Mouse (Mus musculus): ENCODE measurements at regions not wholly inside any gene's neighbourhood (a gene's known extent, or its start where the extent isn't known, plus 50 kb on each side); places are given as distances from the start of the nearest gene placed in this dataset.
"Not testable (repeated sequence)": the region's sequence is repeated elsewhere in the genome, so short reads cannot be mapped to it uniquely, and the experiment has no call there.

- no peaks in the 10 kb centered on the region for H3K4me1 ChIP-seq (replicated peaks)
- no peaks in the 10 kb centered on the region for H3K9me3 ChIP-seq (replicated peaks)
- 0 out of 2 replicates have a peak, but pooled peaks cover 9% of the 10 kb centered on the region for H3K27me3 ChIP-seq (replicated peaks)
- WGBS: 31% methylated on average over 6 of the region's 6 CpGs
- no peak overlapping the region for H3K4me3 ChIP-seq
- no peak overlapping the region for H3K9ac ChIP-seq
- no peak overlapping the region for H3K27ac ChIP-seq (ENCODE audit: poor library complexity, severe bottlenecking)
- H3K36me3 ChIP-seq: no peaks in the 10 kb centered on the region
- no peak overlapping the region for H3K4me2 ChIP-seq
- ATAC-seq (ENCODE audit: insufficient number of reproducible peaks, low FRiP score): no peak
Observed at GRCm38 (mm10) chrX:50675356-50675755, 165.5 kb upstream of the Stk26 start.

GRCm38 (mm10) chrX:50657835-50658565 lies 182.8 kb upstream of the Stk26 start:
- Histone ChIP-seq H3K4me2 (no peak overlapping the region), H3K36me3 (no peaks in the 10 kb centered on the region), H3K9me3 (replicated peaks) (no peaks in the 10 kb centered on the region), H3K9ac (no peak overlapping the region), H3K27ac (ENCODE audit: poor library complexity, severe bottlenecking) (no peak overlapping the region), H3K4me1 (replicated peaks) (no peaks in the 10 kb centered on the region), H3K27me3 (replicated peaks) (peaks cover 4% of the 10 kb centered on the region; the same call in 1 of the 2 replicates), H3K4me3 (no peak overlapping the region)
- 0 out of 2 replicates have a peak, but pooled peaks have one; percentile 25 for ATAC-seq (ENCODE audit: insufficient number of reproducible peaks, low FRiP score)
- WGBS: 31% methylated on average over 9 of the region's 9 CpGs

GRCm38 (mm10) chrX:50657180-50657834 lies 183.5 kb upstream of the Stk26 start:
- H3K4me2 ChIP-seq: no peak overlapping the region
- no peaks in the 10 kb centered on the region for H3K4me1 ChIP-seq (replicated peaks)
- no peaks in the 10 kb centered on the region for H3K9me3 ChIP-seq (replicated peaks)
- 72% methylated on average over 6 of the region's 6 CpGs for WGBS
- H3K4me3 ChIP-seq: no peak overlapping the region
- no peak overlapping the region for H3K27ac ChIP-seq (ENCODE audit: poor library complexity, severe bottlenecking)
- ATAC-seq (ENCODE audit: insufficient number of reproducible peaks, low FRiP score): no peak
- H3K9ac ChIP-seq: no peak overlapping the region
- H3K27me3 ChIP-seq (replicated peaks): peaks cover 4% of the 10 kb centered on the region; the same call in 1 of the 2 replicates
- H3K36me3 ChIP-seq: no peaks in the 10 kb centered on the region

GRCm38 (mm10) chrX:50655380-50655779 lies 185.5 kb upstream of the Stk26 start:
- ATAC-seq (ENCODE audit: insufficient number of reproducible peaks, low FRiP score); H3K9me3 ChIP-seq (replicated peaks); H3K4me1 ChIP-seq (replicated peaks); H3K9ac ChIP-seq; H3K4me2 ChIP-seq; H3K4me3 ChIP-seq; H3K36me3 ChIP-seq; H3K27ac ChIP-seq (ENCODE audit: poor library complexity, severe bottlenecking); H3K27me3 ChIP-seq (replicated peaks): not testable (repeated sequence)
- 78% methylated on average over 1 of the region's 1 CpGs for whole genome bisulfite sequencing

GRCm38 (mm10) chrX:50641347-50641746 lies 199.5 kb upstream of the Stk26 start:
- 61% methylated on average over 4 of the region's 4 CpGs for WGBS
- H3K27ac ChIP-seq (ENCODE audit: poor library complexity, severe bottlenecking): no peak overlapping the region
- no peak for ATAC-seq (ENCODE audit: insufficient number of reproducible peaks, low FRiP score)
- H3K9me3 ChIP-seq (replicated peaks): no peaks in the 10 kb centered on the region
- H3K36me3 ChIP-seq: no peaks in the 10 kb centered on the region
- no peaks in the 10 kb centered on the region for H3K4me1 ChIP-seq (replicated peaks)
- H3K27me3 ChIP-seq (replicated peaks): peaks cover 5% of the 10 kb centered on the region; the same call in 1 of the 2 replicates
- no peak overlapping the region for H3K9ac ChIP-seq
- H3K4me3 ChIP-seq: no peak overlapping the region
- no peak overlapping the region for H3K4me2 ChIP-seq

- no peaks in the 10 kb centered on the region for H3K36me3 ChIP-seq
- ATAC-seq (ENCODE audit: insufficient number of reproducible peaks, low FRiP score): peak; percentile 51; the same call in 1 of the 2 replicates
- peak overlapping the region; percentile 37; the same call in 1 of the 2 replicates for H3K9ac ChIP-seq
- H3K27me3 ChIP-seq (replicated peaks): 0 out of 2 replicates have a peak, but pooled peaks cover 5% of the 10 kb centered on the region
- peak overlapping the region; percentile 70 for H3K4me3 ChIP-seq
- peak overlapping the region; percentile 66; the same call in 1 of the 2 replicates for H3K27ac ChIP-seq (ENCODE audit: poor library complexity, severe bottlenecking)
- peak overlapping the region; percentile 63 for H3K4me2 ChIP-seq
- H3K4me1 ChIP-seq (replicated peaks): peaks cover 6% of the 10 kb centered on the region; the same call in 1 of the 2 replicates
- WGBS: 35% methylated on average over 6 of the region's 6 CpGs
- H3K9me3 ChIP-seq (replicated peaks): no peaks in the 10 kb centered on the region
Observed at GRCm38 (mm10) chrX:50635634-50636033, 205.2 kb upstream of the Stk26 start.

GRCm38 (mm10) chrX:50634842-50635615 lies 205.8 kb upstream of the Stk26 start:
- Histone ChIP-seq H3K27me3 (replicated peaks) (0 out of 2 replicates have a peak, but pooled peaks cover under 1% of the 10 kb centered on the region), H3K4me2 (peak overlapping the region; percentile 63), H3K4me1 (replicated peaks) (peaks cover 6% of the 10 kb centered on the region; the same call in 1 of the 2 replicates), H3K9me3 (replicated peaks) (no peaks in the 10 kb centered on the region), H3K9ac (peak overlapping the region; percentile 71), H3K36me3 (0 out of 2 replicates have a peak, but pooled peaks cover 3% of the 10 kb centered on the region), H3K4me3 (peak overlapping the region; percentile 70), H3K27ac (ENCODE audit: poor library complexity, severe bottlenecking) (peak overlapping the region; percentile 66; the same call in 1 of the 2 replicates)
- WGBS: 21% methylated on average over 30 of the region's 30 CpGs
- ATAC-seq (ENCODE audit: insufficient number of reproducible peaks, low FRiP score): peak; percentile 95

GRCm38 (mm10) chrX:50632536-50632935 lies 204.2 kb upstream of the Olfr1324 start:
- Histone ChIP-seq H3K36me3 (peaks cover 6% of the 10 kb centered on the region), H3K4me3 (no peak overlapping the region), H3K4me2 (0 out of 2 replicates have a peak overlapping the region, but pooled peaks have one; percentile 10), H3K9me3 (replicated peaks) (no peaks in the 10 kb centered on the region), H3K9ac (no peak overlapping the region), H3K4me1 (replicated peaks) (peaks cover 6% of the 10 kb centered on the region; the same call in 1 of the 2 replicates), H3K27ac (ENCODE audit: poor library complexity, severe bottlenecking) (no peak overlapping the region), H3K27me3 (replicated peaks) (no peaks in the 10 kb centered on the region)
- WGBS: 35% methylated on average over 6 of the region's 6 CpGs
- ATAC-seq (ENCODE audit: insufficient number of reproducible peaks, low FRiP score): no peak

GRCm38 (mm10) chrX:50625336-50625735 lies 197.0 kb upstream of the Olfr1324 start:
- no peak for ATAC-seq (ENCODE audit: insufficient number of reproducible peaks, low FRiP score)
- Histone ChIP-seq H3K27me3 (replicated peaks) (no peaks in the 10 kb centered on the region), H3K27ac (ENCODE audit: poor library complexity, severe bottlenecking) (no peak overlapping the region), H3K9ac (no peak overlapping the region), H3K36me3 (peaks cover 11% of the 10 kb centered on the region), H3K4me3 (no peak overlapping the region), H3K9me3 (replicated peaks) (no peaks in the 10 kb centered on the region), H3K4me2 (no peak overlapping the region), H3K4me1 (replicated peaks) (no peaks in the 10 kb centered on the region)
- WGBS: 79% methylated on average over 6 of the region's 6 CpGs

GRCm38 (mm10) chrX:50622984-50623455 lies 194.7 kb upstream of the Olfr1324 start:
- H3K9me3 ChIP-seq (replicated peaks): no peaks in the 10 kb centered on the region
- H3K36me3 ChIP-seq: peaks cover 18% of the 10 kb centered on the region
- no peak overlapping the region for H3K9ac ChIP-seq
- 68% methylated on average over 19 of the region's 19 CpGs for WGBS
- ATAC-seq (ENCODE audit: insufficient number of reproducible peaks, low FRiP score): no peak
- no peaks in the 10 kb centered on the region for H3K27me3 ChIP-seq (replicated peaks)
- H3K4me3 ChIP-seq: peak overlapping the region; percentile 32
- no peak overlapping the region for H3K4me2 ChIP-seq
- no peak overlapping the region for H3K27ac ChIP-seq (ENCODE audit: poor library complexity, severe bottlenecking)
- H3K4me1 ChIP-seq (replicated peaks): no peaks in the 10 kb centered on the region

Data from heart, embryonic 12.5 days (tissue).